Mouse (Mus musculus) thymus, postnatal 14 days (tissue): ENCODE results near the gene Chdh.
A peak's percentile ranks its signal among the peaks of the same experiment; 100 is the strongest.

ENCODE experiments used
- DNase-seq: peaks from one replicate; pipeline ENCODE4 v3.0.0; 2021

The Chdh gene

DNA sequence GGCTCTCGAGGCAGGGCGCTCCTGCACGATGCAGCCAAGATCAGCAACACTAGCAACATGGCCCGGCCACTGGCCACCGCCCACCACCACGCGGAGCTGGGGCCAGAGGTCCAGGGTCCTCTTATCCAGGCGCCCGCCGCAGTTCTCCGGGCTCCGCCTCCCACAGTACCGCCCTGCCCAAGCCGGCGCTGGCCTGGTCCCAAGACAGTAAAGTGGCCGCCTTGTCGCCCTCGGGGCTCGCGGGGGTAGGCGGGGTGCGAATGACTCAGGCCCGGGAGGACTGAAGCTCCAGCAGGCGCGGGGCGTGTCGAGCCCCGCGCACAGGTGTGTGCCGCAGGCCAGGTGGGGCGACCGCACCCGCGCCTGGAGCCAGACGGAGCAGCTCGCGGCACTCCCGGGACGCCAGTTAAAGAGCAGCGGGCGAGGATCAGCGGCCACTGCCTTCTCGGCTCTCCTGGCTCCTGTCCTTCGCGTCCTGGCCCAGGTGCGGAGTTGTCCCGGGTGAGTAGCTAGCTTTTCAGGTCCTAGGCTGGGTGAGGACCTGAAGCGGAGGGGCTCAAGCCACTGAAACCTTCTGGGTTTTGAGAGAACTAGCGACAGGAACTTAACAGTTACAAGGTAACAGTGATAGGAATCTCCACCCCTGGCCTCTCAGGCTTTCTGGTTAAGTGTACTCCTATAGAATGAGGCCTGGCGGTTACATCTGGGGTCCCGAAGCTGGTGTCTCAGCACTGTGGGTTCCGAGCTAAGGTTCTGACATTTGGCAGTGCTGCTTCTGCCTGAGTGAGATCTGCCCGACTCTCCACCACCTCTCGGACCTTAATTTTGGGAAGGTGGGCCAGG is at the start of gene Chdh, which contains the start of gene Il17rb:
Gene Chdh (plus strand): TSS at position 291 of the 843 bp plus-strand sequence.
Gene Il17rb (minus strand): TSS at position 164 of the 843 bp plus-strand sequence.
- DNase-seq = peak; percentile 64

DNA sequence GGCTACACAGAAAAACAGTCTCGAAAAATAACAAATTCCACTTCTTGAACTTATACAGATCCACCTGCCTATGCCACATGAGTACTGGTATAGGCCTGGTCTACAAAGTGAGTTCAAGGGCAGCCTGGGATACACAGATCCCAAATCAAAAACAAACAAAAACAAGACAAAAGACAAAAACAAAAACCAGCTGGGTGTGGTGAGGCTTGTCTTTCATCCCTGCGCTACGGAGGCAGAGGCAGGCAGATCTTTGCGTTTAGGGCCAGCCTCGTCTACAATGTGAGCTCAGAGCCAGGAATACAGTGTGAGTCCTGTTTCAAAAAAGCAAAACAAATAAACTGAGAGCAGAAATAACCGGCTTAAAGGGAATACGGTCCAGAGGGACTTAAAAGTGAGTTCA is 41.2 kb upstream of the Chdh start:
- DNase-seq = no peak

DNA sequence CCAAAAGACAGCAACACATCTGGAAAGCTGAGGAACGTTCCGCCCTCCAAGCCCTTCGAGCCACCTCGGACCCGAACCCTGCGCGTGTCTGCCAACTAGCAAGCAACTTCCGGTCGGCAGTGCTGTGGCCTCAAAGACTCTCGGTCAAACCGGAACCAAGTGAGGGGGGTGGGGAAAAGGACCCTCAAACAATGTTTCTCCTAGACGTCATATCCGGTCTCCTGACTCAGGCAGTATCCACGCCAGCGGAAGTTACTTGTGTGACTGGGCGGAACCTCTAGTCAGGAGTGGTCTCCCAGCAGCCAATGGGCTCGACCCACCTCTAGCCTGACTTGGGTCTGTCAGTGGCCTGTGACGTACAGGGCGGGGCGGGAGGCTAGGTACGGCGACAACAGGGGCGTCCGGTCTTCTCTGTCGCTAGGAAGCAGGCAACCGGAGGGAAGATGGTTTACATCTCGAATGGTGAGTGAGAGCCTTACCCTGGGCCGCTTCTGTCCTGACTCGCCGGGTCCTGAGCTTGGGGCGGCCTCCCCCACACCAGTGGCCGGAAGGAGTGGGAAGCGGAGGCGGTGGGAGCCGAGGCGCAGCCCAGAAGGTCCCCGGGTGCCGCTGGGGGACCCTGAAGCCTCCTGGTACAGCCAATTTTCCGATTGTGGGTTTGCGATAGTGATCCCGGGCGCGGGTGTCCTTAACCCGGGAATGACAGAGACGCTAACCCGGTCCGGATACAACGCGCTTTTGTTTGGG is 40.6 kb upstream of the Chdh start, which contains the start of gene Selenok:
Gene Selenok (plus strand): TSS at position 234 of the 747 bp plus-strand sequence.
- peak; percentile 95 for DNase-seq

DNA sequence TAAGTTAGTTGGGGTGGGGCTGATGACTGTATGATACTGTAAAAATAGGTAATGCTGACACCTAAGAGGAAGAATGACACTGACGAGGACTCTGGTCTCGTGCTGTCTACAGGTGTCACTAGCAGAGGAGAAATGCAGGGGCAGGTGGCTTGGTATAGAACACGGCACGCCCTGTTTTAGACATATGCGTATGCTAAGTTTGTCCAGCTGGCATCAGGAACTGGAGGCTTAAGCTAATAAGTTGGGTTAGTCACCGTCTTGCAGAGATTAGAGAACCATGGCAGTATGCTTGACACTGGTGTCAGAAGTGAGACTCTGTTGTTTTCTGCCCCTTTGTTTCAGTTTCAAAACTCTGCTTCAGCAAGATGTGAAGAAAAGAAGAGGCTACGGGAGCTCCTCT is 37.4 kb upstream of the Chdh start:
- no peak for DNase-seq

DNA sequence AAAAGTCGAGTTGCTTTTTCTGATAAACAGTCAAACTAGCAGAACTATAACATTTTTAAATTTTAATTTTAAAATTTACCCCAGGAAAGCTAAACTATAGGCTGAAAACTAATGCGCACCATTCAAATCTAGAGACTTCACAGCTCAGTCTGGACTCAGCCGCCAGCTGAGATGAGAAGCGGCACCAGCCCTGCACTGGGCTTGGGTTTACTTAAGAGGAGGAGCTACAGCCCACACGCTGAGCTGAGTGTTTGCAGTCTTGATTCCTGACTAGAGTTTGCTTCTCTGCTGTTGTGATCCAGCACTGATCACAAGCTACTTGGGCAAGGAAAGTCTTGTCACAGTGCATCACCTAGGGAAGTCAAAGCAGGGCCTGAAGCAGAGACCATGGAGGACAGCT is 36.8 kb upstream of the Chdh start:
- no peak for DNase-seq

DNA sequence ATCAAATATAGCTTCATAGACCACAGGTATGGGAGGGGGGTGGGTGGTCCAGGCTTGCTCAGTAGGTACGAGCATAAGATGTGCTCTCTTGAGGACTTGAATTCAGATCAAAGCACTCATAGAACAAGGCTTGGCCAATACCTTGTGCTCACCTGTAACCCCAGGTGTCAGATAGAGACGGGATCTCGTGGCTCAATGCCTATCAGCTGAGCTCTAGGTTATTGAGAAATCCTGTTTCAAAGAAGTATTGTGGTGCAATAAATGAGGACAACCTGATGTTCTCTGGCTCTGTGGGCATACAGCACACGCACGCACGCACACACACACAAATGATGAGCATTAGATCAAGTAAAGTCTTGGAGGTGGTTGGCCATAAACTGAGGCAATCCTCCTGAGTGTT is 31.9 kb upstream of the Chdh start:
- DNase-seq = no peak

DNA sequence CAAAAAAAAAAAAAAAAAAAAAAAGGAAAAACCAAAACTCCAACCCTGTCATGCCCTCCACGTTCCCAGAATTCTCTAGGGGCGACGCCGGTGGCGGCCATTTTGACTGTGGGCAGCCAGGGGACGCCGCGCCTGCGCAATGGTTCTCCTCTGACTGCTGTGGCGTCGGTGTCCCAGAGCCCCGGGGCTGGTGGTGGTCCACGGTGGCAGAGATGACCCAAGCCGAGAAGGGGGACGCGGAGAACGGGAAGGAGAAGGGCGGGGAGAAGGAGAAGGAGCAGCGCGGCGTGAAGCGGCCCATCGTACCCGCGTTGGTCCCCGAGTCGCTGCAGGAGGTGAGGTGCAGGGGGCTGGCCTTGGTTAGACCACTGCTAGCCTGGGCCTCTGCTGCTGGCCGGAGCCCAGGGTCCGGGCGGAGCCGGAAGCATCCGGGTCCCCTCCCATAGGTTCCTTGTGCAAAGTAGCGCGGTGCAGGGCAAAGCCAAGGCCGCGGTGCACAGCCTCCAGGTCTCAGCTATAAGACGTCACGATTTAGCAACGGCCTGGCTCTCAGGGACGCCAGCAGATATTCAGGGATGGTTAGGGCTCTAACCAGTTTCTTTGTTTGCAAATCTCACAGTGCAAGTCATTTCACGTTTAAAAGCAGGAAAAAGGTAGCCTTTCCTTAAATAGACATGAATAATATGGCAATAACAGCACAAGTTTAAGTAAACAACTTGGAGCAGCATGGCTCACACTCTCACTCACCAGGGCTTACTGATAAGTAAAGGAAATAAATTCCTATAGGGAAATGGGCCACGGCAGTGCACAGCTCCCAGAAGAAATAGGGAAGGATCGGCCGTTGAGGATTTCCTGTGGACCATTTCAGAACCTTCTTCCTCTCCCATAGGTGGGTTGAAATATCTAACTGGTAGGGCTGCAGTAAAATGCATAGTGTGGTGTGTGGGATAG is 30.3 kb upstream of the Chdh start, which contains the start of gene Actr8:
Gene Actr8 (plus strand): TSS at position 84 of the 951 bp plus-strand sequence.
- peak; percentile 92 for DNase-seq

DNA sequence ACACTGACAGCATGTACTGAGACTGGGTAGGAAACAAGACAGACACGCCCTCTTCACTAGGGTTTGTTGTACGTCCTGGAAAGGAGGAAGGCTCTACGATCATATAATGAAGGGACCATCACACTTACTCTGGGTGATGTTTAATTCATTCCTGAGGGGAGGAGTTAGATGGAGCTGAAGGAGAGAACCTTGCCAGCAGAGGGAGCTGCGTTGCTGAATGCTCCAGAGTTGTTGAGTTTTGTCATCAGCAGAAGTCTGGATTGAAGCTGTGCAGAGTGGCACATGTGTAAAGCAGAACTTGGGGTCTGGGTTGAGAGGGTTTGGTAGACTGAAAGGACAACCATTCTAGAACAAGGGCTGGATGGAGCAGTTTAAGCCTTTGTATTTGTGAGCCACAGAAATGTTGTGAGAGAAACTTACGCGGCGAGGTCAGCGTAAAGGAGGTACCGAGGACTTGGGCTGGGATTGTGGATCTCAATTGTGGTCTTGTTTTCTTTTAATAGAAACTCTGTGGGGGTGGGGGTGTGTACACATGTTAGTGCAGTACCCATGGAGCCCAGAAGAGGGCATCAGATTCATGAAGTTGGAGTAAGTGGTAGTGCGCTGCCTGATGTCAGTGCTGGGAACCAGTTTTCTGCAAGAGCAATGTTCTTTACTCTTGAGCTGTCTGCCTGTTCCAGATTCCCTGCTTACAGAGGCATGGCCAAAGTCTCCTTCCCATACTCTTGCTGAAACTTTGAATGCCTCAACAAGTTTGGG is 28.2 kb upstream of the Chdh start:
- DNase-seq = peak; percentile 61

DNA sequence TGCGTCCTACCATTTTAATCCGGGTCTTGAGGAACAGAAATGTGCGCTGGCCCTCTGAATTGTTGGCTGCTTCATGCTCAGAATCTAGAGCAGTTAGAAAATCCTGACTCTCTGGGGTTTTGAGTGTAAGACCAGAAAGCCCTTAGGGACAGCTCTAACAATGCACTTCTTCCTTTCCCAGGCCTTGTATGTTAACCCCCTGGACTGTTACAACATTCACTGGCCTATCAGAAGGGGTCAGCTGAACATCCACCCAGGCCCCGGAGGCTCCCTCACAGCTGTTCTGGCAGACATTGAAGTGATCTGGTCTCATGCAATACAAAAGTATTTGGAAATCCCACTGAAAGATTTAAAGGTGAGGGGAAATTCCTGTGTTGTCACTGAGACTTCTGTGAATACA is 22.7 kb upstream of the Chdh start:
- DNase-seq = no peak

DNA sequence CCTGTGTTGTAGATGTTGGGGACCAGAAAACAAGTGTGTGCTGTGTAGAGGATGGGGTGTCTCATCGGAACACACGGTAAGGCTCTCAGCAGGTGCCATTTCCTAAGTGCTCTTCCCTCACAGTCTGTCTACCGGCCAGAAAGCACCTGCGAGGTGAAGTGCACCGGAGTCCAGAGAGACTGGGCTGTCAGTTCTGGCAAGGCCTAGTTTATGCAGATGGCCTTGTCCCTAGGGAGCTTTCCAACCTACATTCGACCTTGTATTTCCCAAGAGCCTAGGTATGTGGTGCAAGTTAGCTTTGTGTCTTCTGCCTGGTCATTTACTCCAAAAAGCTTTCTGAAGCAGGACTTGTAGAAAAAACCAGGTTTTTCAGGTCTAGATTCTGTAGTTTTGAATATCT is 21.5 kb upstream of the Chdh start:
- no peak for DNase-seq

DNA sequence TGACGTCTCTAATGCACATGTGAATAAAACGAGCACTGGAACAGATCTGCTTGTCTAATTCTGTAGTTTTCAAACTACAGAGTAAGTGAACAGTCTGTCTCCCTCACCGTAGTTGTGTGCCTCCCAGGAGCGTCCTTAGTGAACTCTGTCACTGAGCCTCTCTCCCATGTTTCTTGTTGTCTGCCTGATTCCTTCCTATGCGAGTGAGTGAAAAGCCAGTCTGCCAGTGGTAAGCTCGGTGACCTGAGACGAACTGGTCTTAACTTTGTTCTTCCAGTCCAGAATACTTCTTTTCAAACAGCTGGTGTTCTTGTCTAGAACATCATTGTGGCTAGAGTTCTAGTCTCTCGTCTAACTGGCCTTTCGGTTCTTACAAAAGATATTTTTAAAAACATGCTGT is 21.1 kb upstream of the Chdh start:
- DNase-seq = no peak

DNA sequence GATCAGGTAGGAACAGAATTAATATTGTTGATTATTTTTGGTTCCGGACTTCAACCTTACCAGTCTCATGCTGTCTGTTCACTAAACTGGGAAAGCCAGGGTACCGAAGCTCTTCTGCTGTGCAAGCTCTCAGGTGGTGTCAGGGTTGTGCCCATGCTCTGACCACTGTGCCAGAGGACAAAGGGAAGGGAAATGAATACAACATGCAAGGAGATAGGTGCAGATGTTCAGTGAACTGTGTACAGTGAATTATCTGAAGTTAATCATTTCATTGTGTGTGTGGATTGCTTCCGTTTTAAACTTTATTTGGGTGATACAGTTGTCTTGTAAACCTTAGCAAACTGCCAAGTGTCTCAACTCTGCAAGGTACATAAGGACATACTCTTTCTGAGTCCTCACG is 20.5 kb upstream of the Chdh start:
- no peak for DNase-seq

DNA sequence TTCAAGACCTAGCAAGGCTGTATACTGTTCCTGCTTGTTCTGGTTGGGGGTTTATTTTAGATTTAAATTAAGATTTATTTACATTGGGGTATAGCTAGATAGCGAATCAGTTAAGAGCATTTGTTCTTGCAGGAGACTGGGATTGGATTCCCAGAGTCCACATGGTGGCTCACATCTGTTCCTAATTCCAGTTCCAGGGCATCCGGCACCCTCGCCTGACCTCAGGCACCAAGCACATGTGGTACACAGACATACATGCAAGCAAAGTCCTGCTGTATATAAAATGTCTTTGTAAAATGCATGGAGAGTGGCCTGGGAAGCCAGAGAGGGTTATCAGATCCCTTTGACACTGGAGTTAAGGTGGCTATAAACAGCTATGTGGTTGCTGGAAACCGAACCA is 13.8 kb upstream of the Chdh start:
- DNase-seq = no peak

DNA sequence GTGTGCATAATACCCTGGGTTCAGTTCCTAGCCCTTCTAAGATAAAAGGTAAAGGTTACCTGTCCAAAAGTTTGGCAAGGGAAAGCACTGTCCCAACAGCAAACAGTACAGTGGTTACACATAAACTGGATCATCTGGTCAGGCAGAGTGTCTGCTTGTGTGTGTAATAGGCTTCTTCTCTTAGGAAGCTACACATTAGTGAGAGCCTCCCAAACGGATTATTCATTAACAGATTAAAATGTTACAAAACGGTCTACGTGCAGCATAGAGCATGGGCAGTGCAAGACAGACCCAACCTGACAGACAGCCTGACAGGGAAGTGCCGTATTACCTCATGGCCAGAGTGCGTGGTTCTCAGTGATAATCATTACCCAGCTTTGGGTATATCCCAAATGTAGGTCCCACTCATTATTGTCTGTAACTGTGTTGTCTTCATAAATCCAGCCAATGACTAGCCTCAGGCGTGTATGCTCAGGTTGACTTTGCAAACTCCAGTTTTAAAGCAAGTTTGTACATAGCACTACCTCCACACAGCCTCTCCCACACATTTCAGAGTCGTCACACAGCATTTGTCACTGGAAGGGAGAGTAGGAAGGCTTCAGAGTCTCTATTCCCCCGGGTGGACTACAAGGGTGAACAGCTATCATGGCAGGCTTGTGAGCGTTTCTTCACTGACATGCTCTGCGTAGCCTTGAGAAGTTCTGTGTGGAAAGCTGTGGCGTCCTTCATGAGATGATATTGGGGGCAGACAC is 12.6 kb upstream of the Chdh start:
- no peak for DNase-seq

DNA sequence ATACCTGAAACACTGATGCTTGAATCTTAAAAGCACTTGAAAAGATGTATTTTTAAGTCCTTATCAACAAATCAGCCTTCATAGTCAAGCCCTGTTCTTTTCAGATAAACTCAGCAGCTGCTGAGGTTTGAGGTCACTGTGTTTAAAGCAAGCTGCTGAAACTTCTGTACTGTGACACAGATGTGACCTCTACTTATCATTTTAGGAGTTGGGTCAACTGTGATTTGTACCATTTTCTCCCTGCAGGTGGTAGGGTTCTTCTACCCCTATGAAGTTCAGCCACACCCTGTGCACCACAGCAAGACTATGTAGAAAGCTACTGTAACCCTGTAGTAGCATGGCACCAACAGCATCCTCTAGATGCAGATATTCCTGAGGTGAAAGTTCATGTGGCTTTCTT is 11.5 kb upstream of the Chdh start:
- DNase-seq = no peak

DNA sequence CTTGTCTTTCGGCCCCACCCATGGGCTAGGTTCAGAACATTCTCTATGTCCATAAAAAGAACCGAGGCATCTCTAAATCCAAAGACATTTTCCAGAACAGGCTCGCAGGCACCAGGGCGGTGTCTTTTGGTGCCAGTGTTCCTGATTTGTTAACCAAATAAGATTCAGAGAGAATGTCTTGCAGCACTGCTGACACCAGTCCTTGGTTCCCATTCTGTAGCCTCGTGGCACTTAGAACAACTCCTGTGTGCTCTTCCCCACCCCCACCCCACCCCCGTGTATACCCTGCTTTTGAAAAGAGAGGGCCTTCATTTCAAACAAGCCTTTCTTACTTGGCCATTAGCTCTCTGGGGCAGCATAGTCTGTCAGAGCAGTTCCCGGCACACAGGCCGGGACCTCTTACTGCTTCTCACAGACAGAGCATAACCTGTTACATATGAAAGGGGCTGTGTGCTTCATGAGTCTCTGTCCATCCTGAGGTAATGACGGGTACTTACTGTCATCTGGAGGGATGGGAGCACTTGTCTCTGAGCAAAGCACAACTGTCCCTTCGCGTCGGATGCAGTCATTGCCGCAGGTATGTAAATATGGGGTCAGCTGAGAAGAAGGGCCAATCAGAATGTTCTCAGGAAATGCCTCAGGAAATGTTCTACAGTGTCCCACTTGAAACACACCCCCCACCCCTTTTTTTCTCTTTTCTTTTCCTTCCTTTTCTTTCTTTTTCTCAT is 9.9 kb upstream of the Chdh start:
- DNase-seq = no peak

DNA sequence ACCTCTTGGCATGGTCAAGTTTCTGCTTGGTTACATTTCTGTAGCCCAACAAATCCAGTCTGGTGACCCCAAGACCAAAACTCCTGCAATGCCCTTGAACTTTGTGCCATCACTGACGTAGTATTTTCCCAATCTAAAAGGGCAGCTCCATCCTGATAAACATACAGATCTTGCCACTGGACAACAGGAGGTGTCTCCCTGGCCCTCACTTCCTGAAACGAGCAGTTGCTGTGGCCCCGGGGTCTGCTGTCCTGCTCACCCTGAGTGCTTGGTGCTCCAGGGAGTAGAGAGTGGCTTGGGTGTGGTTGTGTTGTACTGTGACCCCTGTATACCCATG is 9.4 kb upstream of the Chdh start:
- no peak for DNase-seq

DNA sequence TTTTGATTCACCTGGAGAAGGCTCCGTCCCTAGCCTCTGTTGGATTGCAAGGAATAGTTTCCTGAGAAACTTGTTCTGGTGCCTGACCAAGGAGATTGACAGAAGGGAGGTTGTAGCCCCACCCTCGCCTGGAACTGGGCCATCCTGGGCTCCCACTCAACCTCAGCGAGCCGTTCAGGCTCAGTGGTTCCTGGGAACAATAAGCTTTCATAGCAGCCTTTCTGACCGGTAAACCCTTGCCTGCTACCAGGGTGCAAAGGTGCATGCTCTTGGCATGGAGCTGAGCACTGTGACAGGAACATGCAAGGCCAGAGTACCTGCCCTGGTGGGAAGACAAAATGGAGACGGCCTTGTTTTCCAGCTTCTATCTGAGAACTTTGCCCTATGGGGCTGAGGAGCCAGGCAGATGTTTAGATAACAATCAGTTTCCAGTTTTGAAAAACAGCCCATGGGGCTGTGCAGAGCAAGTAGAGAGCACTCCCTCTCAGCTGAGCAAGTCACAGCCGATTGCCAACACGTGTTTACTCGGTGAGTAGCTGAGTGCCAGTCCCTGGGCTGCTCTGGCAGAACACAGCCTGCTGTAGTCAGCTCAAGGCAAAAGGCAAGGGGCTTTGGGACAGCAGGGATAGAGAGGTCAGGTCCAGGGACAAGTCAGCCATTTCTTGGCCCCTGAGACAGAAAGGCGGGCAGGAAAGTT is 1.2 kb downstream of the Chdh start:
- DNase-seq = peak; percentile 59

DNA sequence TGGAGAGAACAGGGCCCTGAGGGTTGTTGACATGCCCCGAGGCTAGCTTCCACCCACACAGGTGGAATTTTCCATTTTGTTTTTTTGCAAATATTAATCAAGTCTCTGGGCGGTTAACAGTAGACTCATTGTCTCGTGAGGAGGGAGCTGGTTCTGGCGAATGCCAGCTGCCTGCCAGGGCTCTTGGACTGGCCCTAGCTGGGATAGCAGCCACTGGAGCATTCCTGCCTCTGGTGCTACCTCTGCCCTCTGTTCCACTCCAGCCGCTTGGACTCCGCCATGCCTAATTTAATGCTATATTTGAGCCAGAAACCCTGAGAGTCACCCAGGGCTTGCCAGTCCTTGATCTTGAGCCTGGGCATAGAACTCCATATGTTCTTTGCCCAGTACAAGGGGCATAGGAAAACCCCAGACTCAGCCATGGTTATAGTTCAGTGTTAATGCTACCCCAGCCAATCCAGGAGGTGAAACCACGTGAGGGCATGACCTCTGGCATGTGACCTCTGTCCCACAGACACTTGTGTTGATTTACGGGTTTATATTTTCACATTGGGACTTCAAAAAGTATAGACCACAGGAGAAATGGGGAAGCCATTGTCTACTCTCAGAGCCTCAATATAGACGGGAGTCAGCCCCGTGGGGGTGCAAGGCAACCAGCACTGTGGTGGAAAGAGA is 3.2 kb downstream of the Chdh start:
- no peak for DNase-seq

DNA sequence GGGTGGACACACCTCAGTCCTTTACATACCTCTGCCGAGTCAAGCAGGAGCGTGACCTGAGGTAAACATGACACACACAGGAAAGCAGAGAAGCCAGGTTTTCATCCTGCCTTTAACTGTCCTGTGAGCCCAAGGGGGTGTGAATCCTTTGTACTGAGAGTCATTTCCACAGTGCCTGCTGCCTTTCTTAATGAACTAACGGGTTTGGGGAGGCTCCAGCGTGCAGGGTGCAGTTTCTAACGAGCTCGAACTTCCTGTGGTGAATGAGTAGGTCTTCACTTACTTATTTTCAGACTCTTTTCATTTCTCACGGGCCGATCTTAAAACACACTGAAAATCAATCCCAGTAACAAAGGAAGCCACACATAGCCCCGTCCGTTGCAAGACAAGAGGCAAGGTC is 5.7 kb downstream of the Chdh start:
- peak; percentile 54 for DNase-seq
